Mouse (Mus musculus) right cerebral cortex, adult 2 months (tissue): ENCODE measurements around the gene Pnck.
A peak's percentile ranks its signal among the peaks of the same experiment; 100 is the strongest.

ENCODE experiments used
- DNase-seq, 2 experiments: peaks; one replicate each; pipeline ENCODE4 v3.0.0; 2021 to 2022; ENCODE audit warnings: low spot score in 2 of 2

Pnck gene

DNA sequence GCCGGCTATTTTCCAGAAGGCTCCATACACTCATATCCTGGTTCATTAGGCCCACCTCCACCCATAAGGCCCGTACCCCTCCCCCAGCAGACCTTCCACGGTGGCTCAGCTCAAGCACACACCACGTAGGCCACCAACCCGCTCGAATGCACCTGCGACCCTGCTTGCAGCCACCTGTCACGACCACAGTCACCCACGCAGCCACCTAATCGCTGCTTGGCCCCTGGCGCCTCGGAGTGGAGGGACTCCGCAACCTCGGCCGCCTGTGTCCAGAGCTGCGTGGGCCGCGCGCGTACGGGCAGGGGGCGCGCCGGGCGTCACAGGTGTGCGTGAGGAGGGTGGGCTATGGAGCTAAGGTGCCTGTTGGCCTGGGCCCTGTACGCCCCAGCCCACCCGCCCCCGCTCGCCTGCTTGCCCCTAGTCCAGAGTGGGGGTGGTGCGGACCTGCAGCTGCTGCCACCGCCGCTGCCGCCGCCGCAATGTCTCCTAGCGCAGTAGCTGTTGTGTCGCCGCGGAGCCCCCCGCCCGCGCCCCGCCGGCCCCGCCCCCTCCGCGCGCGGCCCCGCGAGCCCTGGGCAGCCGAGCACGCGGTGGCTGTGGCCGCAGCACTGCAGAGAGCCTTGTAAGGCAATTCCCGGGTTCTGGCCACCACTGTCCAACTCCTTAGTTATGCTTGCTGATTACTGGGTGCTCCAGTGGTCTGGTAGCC lies at the start of gene Pnck:
Gene Pnck (minus strand): TSS at position 543 of the 709 bp plus-strand sequence.
- DNase-seq: no peak

- DNase-seq: no peak
Observed at GRCm38 (mm10) chrX:73700472-73700871, 40.6 kb upstream of the Pnck start.

- peak; percentile 41 to 44 for DNase-seq
Observed at GRCm38 (mm10) chrX:73690917-73691629, 31.2 kb upstream of the Pnck start.

- no peak for DNase-seq
Observed at GRCm38 (mm10) chrX:73685629-73686028, 25.7 kb upstream of the Pnck start.

DNA sequence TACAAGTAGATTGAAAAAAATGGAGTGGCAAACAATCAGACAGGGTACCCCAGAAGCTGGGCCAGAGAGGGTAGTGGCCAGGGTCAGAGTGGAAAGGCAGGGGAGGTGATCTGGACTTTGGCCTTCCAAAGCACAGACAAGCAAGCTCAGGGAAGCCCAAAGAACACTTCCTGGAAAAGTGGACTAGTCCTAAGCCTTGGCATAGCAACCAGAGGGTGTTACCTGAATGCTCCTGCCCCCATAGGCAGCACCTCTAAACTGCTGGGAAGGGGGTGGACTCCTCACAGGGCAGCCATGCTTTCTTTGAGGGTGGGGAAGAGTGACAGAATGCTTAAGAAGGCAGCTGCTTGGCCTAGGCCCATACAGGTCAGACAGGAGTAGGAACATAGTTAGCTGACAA lies 25.1 kb upstream of the Pnck start:
- DNase-seq: no peak

DNA sequence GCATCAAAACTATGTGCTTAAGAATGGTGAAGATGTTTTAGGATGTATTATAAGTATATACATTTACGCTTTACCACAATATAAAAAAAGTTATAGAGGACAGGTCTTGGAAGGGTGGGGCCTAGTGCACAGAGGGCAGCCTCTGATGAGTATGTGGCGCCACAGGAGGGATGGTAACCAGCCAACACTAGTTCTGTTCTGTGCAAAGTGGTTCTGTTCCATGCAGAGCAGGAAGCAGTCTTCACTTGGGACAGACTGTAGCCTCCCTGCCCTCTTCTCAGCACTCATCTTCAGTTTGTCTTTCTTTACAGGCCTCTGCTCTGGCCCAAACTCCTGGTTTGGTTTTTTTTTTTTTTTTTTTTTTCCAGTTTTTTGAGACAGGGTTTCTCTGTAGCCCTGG lies 24.2 kb upstream of the Pnck start:
- DNase-seq: no peak

DNA sequence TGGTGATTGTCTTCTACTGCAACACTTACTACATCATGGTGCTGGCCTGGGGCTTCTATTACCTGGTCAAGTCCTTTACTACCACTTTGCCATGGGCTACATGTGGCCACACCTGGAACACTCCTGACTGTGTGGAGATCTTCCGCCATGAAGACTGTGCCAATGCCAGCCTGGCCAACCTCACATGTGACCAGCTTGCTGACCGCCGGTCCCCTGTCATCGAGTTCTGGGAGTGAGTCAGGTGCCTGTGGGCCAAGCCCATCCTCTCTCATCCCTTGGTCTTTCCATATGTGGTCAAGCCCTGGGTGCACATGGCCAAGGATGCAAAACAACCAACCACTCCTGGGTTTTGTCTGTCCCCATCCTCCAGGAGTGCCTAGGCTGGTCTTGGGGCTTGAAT lies 16.8 kb upstream of the Pnck start:
- DNase-seq: no peak

- DNase-seq: peak; percentile 22 to 27
Observed at GRCm38 (mm10) chrX:73675231-73675630, 15.3 kb upstream of the Pnck start.

DNA sequence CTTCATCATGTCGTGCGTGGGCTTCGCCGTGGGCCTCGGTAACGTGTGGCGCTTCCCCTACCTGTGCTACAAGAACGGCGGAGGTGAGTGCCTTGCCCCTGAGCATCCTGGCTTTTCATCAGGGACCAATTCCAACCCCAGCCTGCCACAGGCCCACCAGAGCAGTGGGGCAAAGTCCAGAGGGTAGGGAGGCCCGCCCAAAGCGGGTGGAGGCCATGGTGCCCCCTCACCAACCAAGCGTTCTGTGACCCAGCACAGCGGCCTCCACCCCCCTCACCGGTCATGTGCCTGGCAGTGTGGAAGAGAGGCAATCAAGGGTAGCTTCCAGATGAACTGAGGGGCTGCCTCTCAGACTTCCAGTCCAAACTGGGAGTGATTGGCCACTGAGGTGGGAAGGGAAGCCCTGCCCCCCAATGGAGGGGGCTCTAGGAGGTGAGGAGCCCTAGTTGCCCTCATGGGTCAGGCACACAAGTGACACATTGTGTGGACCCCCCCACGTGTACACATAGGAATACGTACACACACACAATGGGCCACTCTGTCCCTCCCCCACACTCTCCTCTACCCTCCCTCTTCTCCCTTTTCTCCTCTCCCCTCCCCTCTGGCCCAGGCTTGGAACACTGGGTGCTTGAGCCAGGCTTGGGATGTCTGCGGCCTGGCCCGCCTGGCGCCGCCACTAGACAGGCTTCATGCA lies 14.2 kb upstream of the Pnck start:
- DNase-seq: no peak

DNA sequence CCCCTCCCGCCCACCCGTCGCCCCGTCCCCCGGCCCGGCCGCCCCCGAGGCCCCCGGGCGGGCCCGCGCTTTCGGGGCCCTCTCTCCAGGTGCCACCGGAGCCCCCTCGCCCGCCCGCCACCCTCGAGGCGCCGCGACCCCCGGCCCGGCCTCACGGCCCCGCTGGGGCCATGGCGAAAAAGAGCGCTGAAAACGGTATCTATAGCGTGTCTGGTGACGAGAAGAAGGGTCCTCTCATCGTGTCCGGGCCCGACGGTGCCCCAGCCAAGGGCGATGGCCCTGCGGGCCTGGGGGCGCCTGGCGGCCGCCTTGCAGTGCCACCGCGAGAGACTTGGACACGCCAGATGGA lies 13.7 kb upstream of the Pnck start:
- DNase-seq: no peak

DNA sequence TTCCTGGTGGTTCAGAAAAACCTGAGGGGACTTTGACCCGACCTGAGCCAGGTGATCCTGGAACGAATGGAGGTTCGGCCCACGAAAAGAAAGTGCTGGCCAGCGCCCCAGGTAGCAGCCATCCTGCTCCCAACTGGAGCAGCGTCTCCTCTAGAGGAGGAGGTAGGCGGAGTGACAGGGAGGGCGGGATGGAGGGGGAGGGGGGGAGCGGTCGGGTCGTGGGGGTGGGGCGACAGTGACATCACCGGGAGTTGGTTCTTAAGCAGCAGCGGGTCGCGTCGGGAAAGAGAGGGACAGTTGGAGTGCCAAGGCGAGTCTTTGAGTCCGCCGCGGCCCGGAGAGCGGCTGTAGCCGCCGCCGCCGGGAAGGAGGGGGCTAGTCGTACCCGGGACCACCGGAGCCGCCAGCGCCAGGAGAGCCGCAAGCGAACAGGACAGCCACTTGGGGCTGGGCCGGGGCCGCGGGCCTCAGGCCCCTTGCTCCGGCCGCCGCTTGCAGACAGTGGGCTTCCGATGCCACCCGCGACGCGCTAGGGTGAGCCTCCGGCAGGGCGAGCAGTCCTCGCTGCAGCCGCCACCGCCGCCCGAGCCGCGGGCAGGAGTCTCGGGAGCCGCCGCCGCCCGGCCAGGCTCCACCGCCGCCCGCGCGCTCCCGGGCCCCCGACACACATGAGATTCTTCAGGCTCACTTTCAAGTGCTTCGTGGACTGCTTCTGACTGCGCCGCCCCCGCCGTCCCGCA lies 13.1 kb upstream of the Pnck start, which contains the start of gene Slc6a8:
Gene Slc6a8 (plus strand): TSS at position 272 of the 740 bp plus-strand sequence.
- DNase-seq: peak; percentile 46 to 59

- DNase-seq: peak; percentile 31 to 43
Observed at GRCm38 (mm10) chrX:73672031-73672431, 12.1 kb upstream of the Pnck start.

- no peak for DNase-seq
Observed at GRCm38 (mm10) chrX:73663143-73663542, 3.2 kb upstream of the Pnck start.

- no peak for DNase-seq
Observed at GRCm38 (mm10) chrX:73660284-73660665, 358 bp upstream of the Pnck start.

DNA sequence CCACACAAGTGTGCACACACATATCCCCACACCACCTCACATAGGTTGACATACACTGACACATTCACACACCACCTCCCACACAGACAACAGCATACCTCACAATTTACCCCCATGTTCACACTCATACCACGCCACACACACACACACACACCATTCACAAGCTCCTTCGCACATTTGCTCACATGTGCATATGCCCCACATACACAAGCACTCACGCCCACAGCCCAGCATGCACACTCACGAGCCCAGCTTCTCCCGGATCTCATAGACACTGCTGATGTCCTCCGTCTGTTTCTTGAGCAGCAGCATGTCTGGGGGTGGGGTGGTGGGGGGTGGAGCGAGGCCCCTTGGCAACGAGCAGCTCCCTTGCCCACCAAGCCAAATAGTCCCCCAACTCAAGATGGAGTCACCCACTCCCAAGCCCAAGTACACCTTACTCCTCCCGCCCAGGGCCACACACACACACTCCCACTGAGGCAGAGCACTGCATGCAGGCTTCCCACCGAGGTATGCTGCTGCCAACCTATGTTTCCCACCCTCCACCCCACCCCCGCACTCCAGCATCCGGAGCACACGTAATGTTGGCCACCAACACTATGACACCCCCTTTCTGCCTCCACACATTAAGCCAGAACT lies 862 bp downstream of the Pnck start:
- peak; percentile 42 to 61 for DNase-seq

GRCm38 (mm10) chrX:73658391-73658790 lies 1.5 kb downstream of the Pnck start:
- no peak for DNase-seq

- DNase-seq: no peak
Observed at GRCm38 (mm10) chrX:73655529-73655928, 4.4 kb downstream of the Pnck start.

DNA sequence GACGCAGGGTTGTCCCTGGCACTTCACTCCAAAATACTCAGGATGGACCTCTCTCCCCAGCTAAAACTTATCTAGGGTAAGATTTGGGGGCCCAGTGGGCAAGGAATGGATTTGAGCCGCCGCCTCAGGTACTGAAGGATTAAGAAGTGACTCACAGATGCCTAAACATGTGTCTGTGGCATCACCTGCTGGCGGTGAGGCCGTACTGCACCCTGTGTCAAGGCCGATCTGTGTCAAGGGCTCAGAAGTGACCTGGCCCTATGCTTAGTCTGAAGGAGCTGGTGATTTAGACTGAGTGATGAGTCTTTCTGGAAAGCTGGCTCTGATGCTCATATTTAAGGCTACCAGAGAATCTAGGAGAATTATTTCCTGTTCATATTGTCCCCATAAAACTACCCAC lies 5.7 kb downstream of the Pnck start:
- peak in 1 of 2 experiments; percentile 75 for DNase-seq

DNA sequence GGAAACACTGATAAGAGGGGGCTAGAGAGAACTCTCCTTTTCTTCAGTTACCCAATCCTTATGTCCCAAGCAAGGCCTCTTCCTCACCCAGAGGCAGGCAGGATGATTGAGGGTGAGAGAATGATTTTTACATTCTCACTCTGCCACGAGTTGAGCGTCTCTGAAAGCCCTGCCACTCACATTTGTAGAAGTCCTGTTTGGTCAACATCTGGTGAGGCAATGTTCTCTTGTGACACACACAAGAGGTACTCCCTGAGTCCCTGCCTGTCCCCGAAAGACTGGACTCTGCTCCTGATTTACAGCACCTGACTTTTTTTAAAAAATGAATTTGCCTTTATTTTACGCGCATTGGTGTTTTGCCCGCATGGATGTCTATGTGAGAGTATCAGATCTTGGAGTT lies 6.5 kb downstream of the Pnck start:
- no peak for DNase-seq

- no peak for DNase-seq
Observed at GRCm38 (mm10) chrX:73650869-73651268, 9.0 kb downstream of the Pnck start.

- no peak for DNase-seq
Observed at GRCm38 (mm10) chrX:73645121-73645520, 14.8 kb downstream of the Pnck start.
